In genomic region chr9:30234501-30235163, GRCm38 (mm10) we compare ENCODE assay signal across 10 mouse cellular contexts.
DNase-seq lines count a peak whose midpoint lies in the region; ATAC-seq and TF ChIP-seq lines count a peak whose summit lies in the region.
"Had no signal": no experiment of that assay in that cellular context is flagged by ENCODE, and none has a peak within 500 bp of the region (broad histone marks: within the 10 kb centered on the region; RNA-seq: fewer than 3 reads in every experiment).

No protein-coding gene starts in this region.

- H3K4me3 ChIP-seq in heart, adult 2 months: no peak overlapping the region
- no peak overlapping the region for H3K4me3 ChIP-seq in heart, embryonic 12.5 days
- no peak overlapping the region for H3K4me3 ChIP-seq in intestine, embryonic 15.5 days (replicated peaks)

- intact Hi-C loops in heart, adult 2 months (cut with DNase I): no loop called here
- intact Hi-C loops in left cerebral cortex, postnatal 25 days (cut with DNase I): no loop called here

- TF ChIP-seq EP300 in heart, adult 2 months (IDR thresholded peaks at IDR 0.05; ENCODE audit: insufficient read depth, low read depth, low read length): 0 out of 2 replicates have a peak, but pooled peaks have one; percentile 37

- TF ChIP-seq POLR2A in heart, adult 2 months (IDR thresholded peaks at IDR 0.05; ENCODE audit: insufficient read depth, low read depth, low read length): no peak

- H3K9me3 ChIP-seq in heart, embryonic 12.5 days (replicated peaks): no peaks in the 10 kb centered on the region
- no peaks in the 10 kb centered on the region for H3K9me3 ChIP-seq in intestine, embryonic 15.5 days

- H3K4me1 ChIP-seq in heart, adult 2 months (ENCODE audit: control insufficient read depth, insufficient read depth, low read length): no peaks in the 10 kb centered on the region
- H3K4me1 ChIP-seq in heart, embryonic 12.5 days (replicated peaks): no peaks in the 10 kb centered on the region
- no peaks in the 10 kb centered on the region for H3K4me1 ChIP-seq in intestine, embryonic 15.5 days (replicated peaks)

- ATAC-seq in heart, embryonic 12.5 days (ENCODE audit: insufficient number of reproducible peaks, low FRiP score): no peak
- no peak for ATAC-seq in intestine, embryonic 15.5 days
- ATAC-seq: inflammation-experienced regulatory T-cells, adult 6 months had no signal

- TF ChIP-seq CTCF in heart, adult 2 months (IDR thresholded peaks at IDR 0.05): no peak

- no peak overlapping the region for H3K4me2 ChIP-seq in heart, embryonic 12.5 days
- H3K4me2 ChIP-seq in intestine, embryonic 15.5 days (replicated peaks): no peak overlapping the region

- peak; percentile 21 to 51 for DNase-seq in heart, adult 2 months
- DNase-seq in adrenal gland, postnatal 36 days: peak; percentile 25 to 26
- DNase-seq in frontal cortex, postnatal 25 days (ENCODE audit: low spot score in 2 of 2): peak; percentile 31 to 32
- peak; percentile 57 to 90 for DNase-seq in left cerebral cortex, postnatal 25 days (ENCODE audit: low spot score in 2 of 2)
- DNase-seq in urinary bladder, postnatal 36 days (ENCODE audit: low spot score in 2 of 2): no peak
- no peak for DNase-seq in lung, postnatal 14 days

- H3K79me2 ChIP-seq in heart, adult 2 months (replicated peaks; ENCODE audit: control insufficient read depth, insufficient read depth, low read length): no peaks in the 10 kb centered on the region

- 63% methylated on average over 8 of the region's 8 CpGs for WGBS in heart, adult 2 months
- WGBS in heart, embryonic 12.5 days: 61% methylated on average over 8 of the region's 8 CpGs
- 81% methylated on average over 8 of the region's 8 CpGs for WGBS in intestine, embryonic 15.5 days

- H3K9ac ChIP-seq in heart, adult 2 months (ENCODE audit: low read depth, low read length): no peak overlapping the region
- H3K9ac ChIP-seq in heart, embryonic 12.5 days: no peak overlapping the region
- no peak overlapping the region for H3K9ac ChIP-seq in intestine, embryonic 15.5 days
- H3K9ac ChIP-seq: liver, embryonic 14.5 days had no signal

- no peaks in the 10 kb centered on the region for H3K27me3 ChIP-seq in heart, adult 2 months (ENCODE audit: control insufficient read depth, insufficient read depth, low read length)
- H3K27me3 ChIP-seq in heart, embryonic 12.5 days (replicated peaks): no peaks in the 10 kb centered on the region
- H3K27me3 ChIP-seq in intestine, embryonic 15.5 days (replicated peaks): no peaks in the 10 kb centered on the region

- no peaks in the 10 kb centered on the region for H3K36me3 ChIP-seq in heart, adult 2 months (ENCODE audit: control insufficient read depth, insufficient read depth, low read length)
- H3K36me3 ChIP-seq in heart, embryonic 12.5 days: no peaks in the 10 kb centered on the region
- H3K36me3 ChIP-seq in intestine, embryonic 15.5 days: no peaks in the 10 kb centered on the region

- no peak overlapping the region; the same call in 1 of the 2 replicates for H3K27ac ChIP-seq in heart, adult 2 months
- no peak overlapping the region for H3K27ac ChIP-seq in heart, embryonic 12.5 days (ENCODE audit: poor library complexity, severe bottlenecking)
- no peak overlapping the region for H3K27ac ChIP-seq in intestine, embryonic 15.5 days
- H3K27ac ChIP-seq: liver, embryonic 14.5 days had no signal

Comparison
In these comparisons a context has a peak if more than half of its experiments do, and no peak if none do; other contexts are left out.
1. DNase-seq: peak in heart, adult 2 months (2 of 2), adrenal gland, postnatal 36 days (2 of 2), frontal cortex, postnatal 25 days (2 of 2) and left cerebral cortex, postnatal 25 days (2 of 2); none in urinary bladder, postnatal 36 days (0 of 2) and lung, postnatal 14 days (single experiment).